Mouse (Mus musculus) midbrain, postnatal 0 days (tissue): ENCODE results near the gene Flnb. TPM values are rescaled to one million over a fixed set of nuclear protein-coding genes. Genes with fewer than 3 reads are reported as not detected.
A peak's percentile ranks its signal among the peaks of the same experiment; 100 is the strongest.

Source experiments
- ATAC-seq: fragments of 200-750 bp; cut with Nextera tagmentation; 2 replicates; pipeline ENCODE4 v1.8.0; 2017; ENCODE audit warnings: moderate number of reproducible peaks, mild to moderate bottlenecking, moderate TSS enrichment, moderate library complexity; ENCODE audit not compliant: low FRiP score
- DNase-seq: peaks from one replicate; pipeline ENCODE4 v3.0.0-alpha.2; 2015; ENCODE audit warnings: low spot score
- H3K27ac ChIP-seq: fragments of 300-500 bp; sonication (generic); 2 replicates; pipeline ENCODE4 v1.5.1; 2014; ENCODE audit warnings: low read depth, mild to moderate bottlenecking, low read length, mixed read lengths
- H3K27me3 ChIP-seq: fragments of 300-500 bp; sonication (generic); 2 replicates; pipeline ENCODE4 v1.6.1; 2014; ENCODE audit warnings: low read length, control low read depth, mixed read lengths; ENCODE audit not compliant: insufficient read depth
- H3K36me3 ChIP-seq: fragments of 300-500 bp; sonication (generic); 2 replicates; pipeline ENCODE4 v1.6.1; 2014; ENCODE audit warnings: low read length, control low read depth, mixed read lengths; ENCODE audit not compliant: insufficient read depth
- H3K4me1 ChIP-seq: fragments of 300-500 bp; sonication (generic); 2 replicates; pipeline ENCODE4 v1.6.1; 2014; ENCODE audit warnings: mild to moderate bottlenecking, control low read depth, antibody characterized with exemption, low read length, mixed read lengths; ENCODE audit not compliant: insufficient read depth
- H3K4me2 ChIP-seq: fragments of 300-500 bp; sonication (generic); 2 replicates; pipeline ENCODE4 v1.6.1; 2014; ENCODE audit warnings: low read depth, mild to moderate bottlenecking, low read length, mixed read lengths; ENCODE audit not compliant: poor library complexity, severe bottlenecking
- H3K4me3 ChIP-seq: fragments of 300-500 bp; sonication (generic); 2 replicates; pipeline ENCODE4 v1.5.1; 2014; ENCODE audit warnings: low read depth, mild to moderate bottlenecking, low read length, moderate library complexity
- H3K9ac ChIP-seq: fragments of 300-500 bp; sonication (generic); replicated peaks from 2 replicates; pipeline ENCODE4 v1.6.1; 2014; ENCODE audit warnings: mild to moderate bottlenecking, low read length, moderate library complexity, mixed read lengths; ENCODE audit not compliant: poor library complexity, severe bottlenecking
- H3K9me3 ChIP-seq: fragments of 300-500 bp; sonication (generic); 2 replicates; pipeline ENCODE4 v1.6.1; 2016; ENCODE audit warnings: low read length, control low read depth
- CTCF ChIP-seq: IDR thresholded peaks from 2 replicates; pipeline ENCODE4 v1.5.1; 2016; ENCODE audit warnings: antibody characterized with exemption, mild to moderate bottlenecking
- WGBS: fragments of 180-500 bp; shearing (Covaris S2); extraction: QIAGEN DNeasy Blood & Tissue Kit; methylation state at CpG from one replicate; pipeline ENCODE4 v1.1.7; 2014; 5-methylcytosine and 5-hydroxymethylcytosine counted together
- polyA plus RNA-seq: library from polyadenylated mRNA; unstranded; fragments of >200 nt; fragmentation: Nextera tagmentation; extraction: Ambion mirVana; gene quantifications from 2 replicates; pipeline ENCODE4 v1.2.1, GENCODE M21; 2015
- total RNA-seq: library from RNA; depleted of rRNA; stranded (reverse); fragments of >200 nt; gene quantifications from 2 replicates; pipeline ENCODE4 v1.2.3, GENCODE M21; 2014; rRNA removed

Flnb gene
- 23.7 and 34.3 TPM in 2 replicates for total RNA-seq
- 3.5 and 7.0 TPM in 2 replicates for polyA plus RNA-seq

- Histone ChIP-seq H3K27ac (peak within 1 kb of the TSS; percentile 67), H3K9me3 (no peaks in the 10 kb centered on the region), H3K9ac (peak within 1 kb of the TSS; percentile 79), H3K27me3 (no peaks in the 10 kb centered on the region), H3K4me2 (peak within 1 kb of the TSS; percentile 88), H3K4me3 (peak within 1 kb of the TSS; percentile 75), H3K36me3 (no peaks in the 10 kb centered on the region), H3K4me1 (peaks cover 13% of the 10 kb centered on the region)
- under 1% methylated on average over 49 of the region's 49 CpGs for WGBS
- peak; percentile 96 for TF ChIP-seq CTCF
- DNase-seq: peak; percentile 96
- peak; percentile 96 for ATAC-seq
These were observed at the start of gene Flnb for GRCm38 (mm10) chr14:7817770-7818462. TSS of gene Flnb (plus strand) at chr14:7817957.

GRCm38 (mm10) chr14:7773714-7774389 lies 43.9 kb upstream of the Flnb start:
- no peak for TF ChIP-seq CTCF
- peak overlapping the region; percentile 37 for H3K4me3 ChIP-seq
- no peak overlapping the region for H3K9ac ChIP-seq
- no peaks in the 10 kb centered on the region for H3K36me3 ChIP-seq
- no peaks in the 10 kb centered on the region for H3K9me3 ChIP-seq
- H3K4me2 ChIP-seq: peak overlapping the region; percentile 47
- H3K27ac ChIP-seq: peak overlapping the region; percentile 60
- DNase-seq: peak; percentile 85
- H3K27me3 ChIP-seq: no peaks in the 10 kb centered on the region
- 47% methylated on average over 24 of the region's 24 CpGs for WGBS
- H3K4me1 ChIP-seq: no peaks in the 10 kb centered on the region
- ATAC-seq: peak; percentile 88

- WGBS: 59% methylated on average over 13 of the region's 13 CpGs
- DNase-seq: no peak
These were observed 31.7 kb upstream of the Flnb start for GRCm38 (mm10) chr14:7786073-7786472.

GRCm38 (mm10) chr14:7789266-7790030 lies 28.3 kb upstream of the Flnb start:
- no peak overlapping the region for H3K9ac ChIP-seq
- no peak for DNase-seq
- WGBS: 84% methylated on average over 7 of the region's 7 CpGs
- H3K36me3 ChIP-seq: no peaks in the 10 kb centered on the region
- no peaks in the 10 kb centered on the region for H3K27me3 ChIP-seq
- H3K27ac ChIP-seq: no peak overlapping the region
- H3K9me3 ChIP-seq: no peaks in the 10 kb centered on the region
- no peak for ATAC-seq
- H3K4me1 ChIP-seq: 0 out of 2 replicates have a peak, but pooled peaks cover 2% of the 10 kb centered on the region
- no peak for TF ChIP-seq CTCF
- no peak overlapping the region for H3K4me3 ChIP-seq
- no peak overlapping the region for H3K4me2 ChIP-seq

More at GRCm38 (mm10) chr14:7786073-7786472, 31.7 kb upstream of the Flnb start:
- Histone ChIP-seq H3K27ac (no peak overlapping the region), H3K36me3 (no peaks in the 10 kb centered on the region), H3K9me3 (no peaks in the 10 kb centered on the region), H3K4me1 (0 out of 2 replicates have a peak, but pooled peaks cover 2% of the 10 kb centered on the region), H3K4me2 (no peak overlapping the region), H3K27me3 (no peaks in the 10 kb centered on the region), H3K4me3 (no peak overlapping the region), H3K9ac (no peak overlapping the region)
- ATAC-seq: no peak
- TF ChIP-seq CTCF: no peak

GRCm38 (mm10) chr14:7791061-7791531 lies 26.7 kb upstream of the Flnb start:
- no peak for DNase-seq
- no peaks in the 10 kb centered on the region for H3K36me3 ChIP-seq
- no peak for TF ChIP-seq CTCF
- H3K9me3 ChIP-seq: no peaks in the 10 kb centered on the region
- no peaks in the 10 kb centered on the region for H3K27me3 ChIP-seq
- peak overlapping the region; percentile 51 for H3K4me3 ChIP-seq
- no peak for ATAC-seq
- WGBS: 15% methylated on average over 19 of the region's 19 CpGs
- peak overlapping the region; percentile 43; the same call in 1 of the 2 replicates for H3K27ac ChIP-seq
- peak overlapping the region; percentile 91 for H3K4me2 ChIP-seq
- H3K9ac ChIP-seq: peak overlapping the region; percentile 59
- 0 out of 2 replicates have a peak, but pooled peaks cover 2% of the 10 kb centered on the region for H3K4me1 ChIP-seq
